Mouse (Mus musculus): ENCODE measurements around the gene Astl. TPM values are rescaled to one million over a fixed set of nuclear protein-coding genes. Genes with fewer than 3 reads are reported as not detected.

Gene Astl
- total and polyA plus RNA-seq, 3 experiments: not detected

GRCm38 (mm10) chr2:127304609-127305210 is 33.7 kb upstream of the Astl start:
- Histone ChIP-seq H3K9ac (ENCODE audit: control insufficient read depth, low read depth, low read length, poor library complexity, severe bottlenecking) (no peak overlapping the region), H3K27me3 (ENCODE audit: control insufficient read depth in 1 of 2, insufficient read depth in 2 of 2, low read length in 2 of 2) (no peaks in the 10 kb centered on the region), H3K4me1 (ENCODE audit: control insufficient read depth in 1 of 2, insufficient read depth in 2 of 2, low read length in 2 of 2) (no peaks in the 10 kb centered on the region), H3K36me3 (ENCODE audit: control insufficient read depth in 1 of 2, insufficient read depth in 2 of 2, low read length in 2 of 2) (no peaks in the 10 kb centered on the region), H3K79me2 (ENCODE audit: control insufficient read depth, insufficient read depth, low read length, poor library complexity) (no peaks in the 10 kb centered on the region), H3K27ac (ENCODE audit: control insufficient read depth, low read depth, low read length) (no peak overlapping the region), H3K9me3 (replicated peaks; ENCODE audit: insufficient read depth, low read length) (no peaks in the 10 kb centered on the region), H3K4me3 (ENCODE audit: control insufficient read depth in 1 of 2, insufficient read depth in 1 of 2, low read depth in 2 of 2, low read length in 2 of 2) (no peak overlapping the region)
- peak; percentile 38 for DNase-seq (ENCODE audit: low read depth, low spot score)
- TF ChIP-seq TBP (IDR thresholded peaks at IDR 0.05; ENCODE audit: low read depth, low read length) (0 out of 2 replicates have a peak, but pooled peaks have one; percentile 13), KAT2A (conservative IDR thresholded peaks at IDR 0.05; ENCODE audit: low read depth, low read length) (no peak), MAFK (IDR thresholded peaks at IDR 0.05; ENCODE audit: borderline replicate concordance, low read depth, low read length) (no peak)

GRCm38 (mm10) chr2:127306123-127306522 is 32.3 kb upstream of the Astl start:
- Histone ChIP-seq H3K4me3 (ENCODE audit: control insufficient read depth in 1 of 2, insufficient read depth in 1 of 2, low read depth in 2 of 2, low read length in 2 of 2) (no peak overlapping the region), H3K27ac (ENCODE audit: control insufficient read depth, low read depth, low read length) (no peak overlapping the region), H3K4me1 (ENCODE audit: control insufficient read depth in 1 of 2, insufficient read depth in 2 of 2, low read length in 2 of 2) (no peaks in the 10 kb centered on the region), H3K79me2 (ENCODE audit: control insufficient read depth, insufficient read depth, low read length, poor library complexity) (no peaks in the 10 kb centered on the region), H3K27me3 (ENCODE audit: control insufficient read depth in 1 of 2, insufficient read depth in 2 of 2, low read length in 2 of 2) (no peaks in the 10 kb centered on the region), H3K9ac (ENCODE audit: control insufficient read depth, low read depth, low read length, poor library complexity, severe bottlenecking) (no peak overlapping the region), H3K9me3 (replicated peaks; ENCODE audit: insufficient read depth, low read length) (no peaks in the 10 kb centered on the region), H3K36me3 (ENCODE audit: control insufficient read depth in 1 of 2, insufficient read depth in 2 of 2, low read length in 2 of 2) (no peaks in the 10 kb centered on the region)
- peak in 1 of 3 experiments; percentile 0; a peak in 1 of 6 replicates for TF ChIP-seq CTCF (IDR thresholded peaks at IDR 0.05 in 2 of 3, conservative IDR thresholded peaks at IDR 0.05 in 1 of 3; ENCODE audit: control insufficient read depth in 1 of 3, insufficient read depth in 1 of 3, low read depth in 2 of 3, low read length in 3 of 3, poor library complexity in 1 of 3, severe bottlenecking in 1 of 3)
- TF ChIP-seq ZMIZ1 (IDR thresholded peaks at IDR 0.05; ENCODE audit: low read depth, low read length): no peak
- DNase-seq (ENCODE audit: low read depth, low spot score): no peak

GRCm38 (mm10) chr2:127307179-127307578 is 31.3 kb upstream of the Astl start:
- no peak overlapping the region for H3K9ac ChIP-seq (ENCODE audit: control insufficient read depth, low read depth, low read length, poor library complexity, severe bottlenecking)
- H3K4me3 ChIP-seq (ENCODE audit: control insufficient read depth in 1 of 2, insufficient read depth in 1 of 2, low read depth in 2 of 2, low read length in 2 of 2): no peak overlapping the region
- no peaks in the 10 kb centered on the region for H3K9me3 ChIP-seq (replicated peaks; ENCODE audit: insufficient read depth, low read length)
- no peak for DNase-seq (ENCODE audit: low read depth, low spot score)
- no peaks in the 10 kb centered on the region for H3K79me2 ChIP-seq (ENCODE audit: control insufficient read depth, insufficient read depth, low read length, poor library complexity)
- no peaks in the 10 kb centered on the region for H3K27me3 ChIP-seq (ENCODE audit: control insufficient read depth in 1 of 2, insufficient read depth in 2 of 2, low read length in 2 of 2)
- no peak overlapping the region for H3K27ac ChIP-seq (ENCODE audit: control insufficient read depth, low read depth, low read length)
- H3K4me1 ChIP-seq (ENCODE audit: control insufficient read depth in 1 of 2, insufficient read depth in 2 of 2, low read length in 2 of 2): no peaks in the 10 kb centered on the region
- H3K36me3 ChIP-seq (ENCODE audit: control insufficient read depth in 1 of 2, insufficient read depth in 2 of 2, low read length in 2 of 2): no peaks in the 10 kb centered on the region
- TF ChIP-seq TCF12 (IDR thresholded peaks at IDR 0.05; ENCODE audit: low read depth, low read length) (no peak), POLR2AphosphoS5 (IDR thresholded peaks at IDR 0.05; ENCODE audit: borderline replicate concordance, low read depth, low read length) (no peak), MXI1 (IDR thresholded peaks at IDR 0.05; ENCODE audit: low read depth, low read length) (no peak), POLR2AphosphoS2 (IDR thresholded peaks at IDR 0.05; ENCODE audit: low read length) (no peak), SMC3 (IDR thresholded peaks at IDR 0.05; ENCODE audit: low read depth, low read length) (no peak), USF2 (IDR thresholded peaks at IDR 0.05; ENCODE audit: borderline replicate concordance in 1 of 2, insufficient read depth in 1 of 2, low read depth in 1 of 2, low read length in 2 of 2) (no peak), MAX (IDR thresholded peaks at IDR 0.05; ENCODE audit: low read length) (no peak), USF1 (IDR thresholded peaks at IDR 0.05; ENCODE audit: low read depth, low read length) (no peak), MYC (IDR thresholded peaks at IDR 0.05; ENCODE audit: low read depth, low read length) (no peak), EP300 (IDR thresholded peaks at IDR 0.05; ENCODE audit: low read depth in 1 of 2, low read length in 2 of 2) (no peak)
